Mouse (Mus musculus) hindbrain, postnatal 0 days (tissue): ENCODE results near the gene Igf1r. TPM values are rescaled to one million over a fixed set of nuclear protein-coding genes. Genes with fewer than 3 reads are reported as not detected.
A peak's percentile ranks its signal among the peaks of the same experiment; 100 is the strongest.

Experiments used
- ATAC-seq: fragments of 200-750 bp; cut with Nextera tagmentation; 2 replicates; pipeline ENCODE4 v1.8.0; 2017; ENCODE audit warnings: mild to moderate bottlenecking, moderate TSS enrichment, moderate library complexity
- DNase-seq: peaks from one replicate; pipeline ENCODE4 v3.0.0-alpha.2; 2015; ENCODE audit warnings: low spot score
- H3K27ac ChIP-seq: fragments of 300-500 bp; sonication (generic); 2 replicates; pipeline ENCODE4 v1.5.1; 2014; ENCODE audit warnings: mild to moderate bottlenecking
- H3K27me3 ChIP-seq: fragments of 300-500 bp; sonication (generic); 2 replicates; pipeline ENCODE4 v1.6.1; 2014; ENCODE audit warnings: low read length, mixed read lengths; ENCODE audit not compliant: insufficient read depth
- H3K36me3 ChIP-seq: fragments of 300-500 bp; sonication (generic); 2 replicates; pipeline ENCODE4 v1.6.1; 2014; ENCODE audit warnings: low read length, mixed read lengths; ENCODE audit not compliant: insufficient read depth
- H3K4me1 ChIP-seq: fragments of 300-500 bp; sonication (generic); 2 replicates; pipeline ENCODE4 v1.6.1; 2014; ENCODE audit warnings: antibody characterized with exemption, low read length, mixed read lengths; ENCODE audit not compliant: insufficient read depth
- H3K4me2 ChIP-seq: fragments of 300-500 bp; sonication (generic); 2 replicates; pipeline ENCODE4 v1.6.1; 2014; ENCODE audit warnings: low read depth, mild to moderate bottlenecking, low read length, moderate library complexity, mixed read lengths
- H3K4me3 ChIP-seq: fragments of 300-500 bp; sonication (generic); 2 replicates; pipeline ENCODE4 v1.5.1; 2014; ENCODE audit warnings: low read length
- H3K9ac ChIP-seq: fragments of 300-500 bp; sonication (generic); replicated peaks from 2 replicates; pipeline ENCODE4 v1.6.1; 2014; ENCODE audit warnings: mild to moderate bottlenecking, low read length, moderate library complexity, mixed read lengths
- H3K9me3 ChIP-seq: fragments of 300-500 bp; sonication (generic); 2 replicates; pipeline ENCODE4 v1.6.1; 2016; ENCODE audit warnings: low read length, mixed read lengths
- CTCF ChIP-seq: IDR thresholded peaks from 2 replicates; pipeline ENCODE4 v1.5.1; 2016; ENCODE audit warnings: antibody characterized with exemption, control low read depth, low read depth
- WGBS: fragments of 180-500 bp; shearing (Covaris S2); extraction: QIAGEN DNeasy Blood & Tissue Kit; methylation state at CpG from one replicate; pipeline ENCODE4 v1.1.7; 2014; 5-methylcytosine and 5-hydroxymethylcytosine counted together
- polyA plus RNA-seq: library from polyadenylated mRNA; unstranded; fragments of >200 nt; fragmentation: Nextera tagmentation; extraction: Ambion mirVana; gene quantifications from 2 replicates; pipeline ENCODE4 v1.2.1, GENCODE M21; 2015
- total RNA-seq: library from RNA; depleted of rRNA; stranded (reverse); fragments of >200 nt; gene quantifications from 2 replicates; pipeline ENCODE4 v1.2.3, GENCODE M21; 2014

Gene Igf1r
- total and polyA plus RNA-seq, 2 experiments from 2014 or later = 12.1 to 36.2 TPM

DNA sequence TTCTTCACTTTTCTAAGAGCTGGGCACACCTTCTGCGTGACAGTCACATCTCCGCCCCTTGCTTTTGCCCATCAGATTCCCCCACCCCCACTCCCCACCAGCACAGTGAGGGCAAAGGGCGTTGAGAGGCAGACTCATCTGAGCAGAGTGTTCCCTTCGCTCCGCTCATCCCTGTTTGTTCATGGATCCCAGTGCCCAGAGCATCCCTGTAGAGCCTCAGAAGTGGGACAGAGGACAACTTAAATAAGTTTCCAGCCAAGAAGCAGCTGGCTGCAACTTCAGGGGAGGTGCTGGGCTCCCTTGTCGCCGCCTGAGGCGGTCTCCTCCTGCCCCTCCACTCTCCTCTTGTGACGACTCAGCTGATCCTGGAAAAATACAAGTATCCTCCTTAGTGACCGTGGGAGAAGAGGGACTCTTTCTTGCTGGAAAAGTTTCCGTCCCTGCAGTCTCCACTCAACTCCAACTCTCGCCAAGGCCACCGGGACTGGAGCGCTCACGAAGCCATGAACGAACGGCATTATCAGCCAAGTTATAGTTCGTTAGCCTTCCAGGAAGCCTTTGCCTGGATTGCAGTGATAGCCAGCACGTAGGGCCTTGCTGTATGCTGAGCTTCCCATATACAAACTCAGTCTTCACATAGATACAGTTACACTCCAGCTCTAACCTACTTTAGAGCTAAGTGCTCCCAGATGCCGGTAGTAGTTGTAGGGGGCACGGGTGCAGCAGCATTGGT lies 162.5 kb downstream of the Igf1r start:
- no peak for TF ChIP-seq CTCF
- no peak overlapping the region for H3K4me3 ChIP-seq
- no peak overlapping the region for H3K4me2 ChIP-seq
- no peak overlapping the region for H3K9ac ChIP-seq
- no peaks in the 10 kb centered on the region for H3K9me3 ChIP-seq
- ATAC-seq (no peak), DNase-seq (no peak)
- WGBS = 74% methylated on average over 21 of the region's 21 CpGs
- H3K27me3 ChIP-seq = no peaks in the 10 kb centered on the region
- H3K36me3 ChIP-seq = no peaks in the 10 kb centered on the region
- no peaks in the 10 kb centered on the region for H3K4me1 ChIP-seq
- no peak overlapping the region for H3K27ac ChIP-seq

- Histone ChIP-seq H3K27ac (no peak overlapping the region), H3K27me3 (no peaks in the 10 kb centered on the region), H3K4me1 (no peaks in the 10 kb centered on the region), H3K9me3 (no peaks in the 10 kb centered on the region), H3K4me3 (no peak overlapping the region), H3K9ac (no peak overlapping the region), H3K4me2 (no peak overlapping the region), H3K36me3 (no peaks in the 10 kb centered on the region)
- no peak for ATAC-seq
- no peak for TF ChIP-seq CTCF
- no peak for DNase-seq
- WGBS = 51% methylated on average over 5 of the region's 5 CpGs
Measured at GRCm38 (mm10) chr7:68117567-68117966, 164.9 kb downstream of the Igf1r start.

GRCm38 (mm10) chr7:68117981-68118380 lies 165.4 kb downstream of the Igf1r start:
- no peaks in the 10 kb centered on the region for H3K4me1 ChIP-seq
- no peak for ATAC-seq

GRCm38 (mm10) chr7:68119605-68120004 lies 167.0 kb downstream of the Igf1r start:
- H3K27ac ChIP-seq = no peak overlapping the region
- ATAC-seq (no peak), DNase-seq (no peak)
- H3K4me2 ChIP-seq = no peak overlapping the region
- 56% methylated on average over 5 of the region's 5 CpGs for WGBS
- H3K4me3 ChIP-seq = no peak overlapping the region
- H3K4me1 ChIP-seq = no peaks in the 10 kb centered on the region
- no peaks in the 10 kb centered on the region for H3K27me3 ChIP-seq
- H3K9ac ChIP-seq = no peak overlapping the region
- H3K9me3 ChIP-seq = no peaks in the 10 kb centered on the region
- no peak for TF ChIP-seq CTCF
- no peaks in the 10 kb centered on the region for H3K36me3 ChIP-seq

More at GRCm38 (mm10) chr7:68117981-68118380, 165.4 kb downstream of the Igf1r start:
- Histone ChIP-seq H3K27me3 (no peaks in the 10 kb centered on the region), H3K36me3 (no peaks in the 10 kb centered on the region), H3K9me3 (no peaks in the 10 kb centered on the region), H3K9ac (no peak overlapping the region), H3K27ac (no peak overlapping the region), H3K4me2 (no peak overlapping the region), H3K4me3 (no peak overlapping the region)
- WGBS = 51% methylated on average over 2 of the region's 2 CpGs
- no peak for DNase-seq
- TF ChIP-seq CTCF = no peak

- ATAC-seq (no peak), DNase-seq (no peak)
- 81% methylated on average over 3 of the region's 3 CpGs for WGBS
- no peak overlapping the region for H3K4me2 ChIP-seq
- no peak overlapping the region for H3K9ac ChIP-seq
- TF ChIP-seq CTCF = no peak
- no peak overlapping the region for H3K4me3 ChIP-seq
- H3K36me3 ChIP-seq = no peaks in the 10 kb centered on the region
- H3K27ac ChIP-seq = no peak overlapping the region
- no peaks in the 10 kb centered on the region for H3K27me3 ChIP-seq
- no peaks in the 10 kb centered on the region for H3K9me3 ChIP-seq
- H3K4me1 ChIP-seq = no peaks in the 10 kb centered on the region
Measured at GRCm38 (mm10) chr7:68122418-68122817, 169.8 kb downstream of the Igf1r start.

- H3K27ac ChIP-seq = no peak overlapping the region
- H3K9ac ChIP-seq = no peak overlapping the region
- H3K4me2 ChIP-seq = no peak overlapping the region
- H3K9me3 ChIP-seq = no peaks in the 10 kb centered on the region
- no peaks in the 10 kb centered on the region for H3K36me3 ChIP-seq
- WGBS = 69% methylated on average over 2 of the region's 2 CpGs
- H3K27me3 ChIP-seq = no peaks in the 10 kb centered on the region
- H3K4me3 ChIP-seq = no peak overlapping the region
- TF ChIP-seq CTCF = no peak
- H3K4me1 ChIP-seq = peaks cover 12% of the 10 kb centered on the region
- DNase-seq (no peak), ATAC-seq (no peak)
Measured at GRCm38 (mm10) chr7:68125347-68125746, 172.7 kb downstream of the Igf1r start.

DNA sequence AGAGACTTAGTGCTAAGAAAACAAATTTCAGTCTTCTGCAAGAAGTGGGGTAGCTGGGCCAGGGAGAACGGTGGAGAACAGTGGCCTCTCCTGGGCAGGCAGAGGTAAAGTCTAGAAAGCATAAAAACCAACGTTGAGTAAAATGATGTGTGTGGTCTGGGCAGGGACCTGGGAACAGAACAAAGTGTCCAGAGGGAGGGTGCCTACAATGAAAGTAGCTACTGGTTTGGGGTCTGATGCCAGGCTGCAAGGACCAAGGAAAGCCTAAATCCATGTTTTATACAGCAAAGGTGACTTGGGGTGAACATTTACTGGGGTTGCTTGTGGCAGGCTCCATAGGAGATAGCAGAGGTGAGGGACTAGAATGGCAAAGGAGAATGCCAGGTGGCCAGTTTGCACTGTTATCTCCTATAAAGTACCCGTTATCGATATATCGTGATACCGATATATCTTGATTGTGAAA lies 175.2 kb downstream of the Igf1r start:
- H3K4me2 ChIP-seq = peak overlapping the region; percentile 91
- H3K4me3 ChIP-seq = peak overlapping the region; percentile 59
- H3K9ac ChIP-seq = peak overlapping the region; percentile 63; the same call in 1 of the 2 replicates
- TF ChIP-seq CTCF = peak; percentile 79
- no peaks in the 10 kb centered on the region for H3K9me3 ChIP-seq
- ATAC-seq (peak; percentile 28; the same call in 1 of the 2 replicates), DNase-seq (peak; percentile 75)
- H3K27ac ChIP-seq = peak overlapping the region; percentile 91
- 30% methylated on average over 6 of the region's 6 CpGs for WGBS
- H3K4me1 ChIP-seq = peaks cover 26% of the 10 kb centered on the region
- no peaks in the 10 kb centered on the region for H3K36me3 ChIP-seq
- H3K27me3 ChIP-seq = no peaks in the 10 kb centered on the region
